Mouse (Mus musculus) layer of hippocampus, adult 18-20 months (tissue): ENCODE results near the gene Ctnnd1. TPM values are rescaled to one million over a fixed set of nuclear protein-coding genes. Genes with fewer than 3 reads are reported as not detected.
A peak's percentile ranks its signal among the peaks of the same experiment; 100 is the strongest.

Experiments used
- DNase-seq, 2 experiments: peaks; one replicate each; pipeline ENCODE4 v3.0.0; 2022; ENCODE audit warnings: low spot score in 2 of 2
- total RNA-seq, 2 experiments: library from RNA; stranded (reverse); gene quantifications; 2 replicates each; pipeline ENCODE4 v1.2.3; 2021

The Ctnnd1 gene
- total RNA-seq, 2 experiments from 2014 or later, result 38.2 to 48.0 TPM

DNA sequence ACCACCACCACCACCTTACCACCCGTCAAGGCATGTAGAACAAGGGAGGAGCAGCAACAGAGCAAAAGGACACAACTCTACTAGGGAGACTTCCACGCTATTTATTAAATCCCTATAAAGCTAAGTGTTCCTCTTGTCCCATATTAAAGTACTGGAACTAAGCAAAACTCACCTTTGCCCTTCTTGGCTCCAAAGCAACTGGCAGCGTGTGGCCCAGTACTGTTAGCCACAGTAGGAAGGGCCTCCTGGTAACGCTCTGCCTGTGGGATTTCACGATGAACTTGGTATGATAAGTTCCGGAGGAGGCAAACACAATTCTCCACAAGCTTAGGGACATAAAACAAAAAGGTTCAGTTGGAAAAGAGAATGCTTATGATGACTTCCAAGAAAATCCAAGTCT lies 37.8 kb downstream of the Ctnnd1 start:
- DNase-seq, result no peak

DNA sequence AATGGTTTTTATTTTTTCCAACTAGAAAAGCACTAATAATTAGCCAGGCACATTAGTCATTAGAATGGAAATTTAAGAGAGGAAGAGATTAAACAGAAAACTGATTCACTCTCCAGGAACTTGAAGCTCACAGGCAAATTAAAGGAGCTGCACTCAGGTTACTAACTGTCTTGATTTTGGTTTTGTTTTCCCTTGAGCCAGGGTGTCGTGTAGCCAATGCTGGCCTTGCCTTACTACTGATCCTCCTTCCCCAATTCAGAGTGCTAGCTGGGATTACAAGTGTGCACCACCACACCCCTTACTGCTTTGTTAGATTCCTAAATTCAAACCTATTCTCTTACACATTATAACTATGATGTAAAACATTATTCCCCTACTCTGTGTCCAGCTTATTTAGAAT lies 42.7 kb downstream of the Ctnnd1 start:
- no peak for DNase-seq

GRCm38 (mm10) chr2:84600977-84601376 lies 49.6 kb downstream of the Ctnnd1 start:
- DNase-seq, result no peak

GRCm38 (mm10) chr2:84599270-84599888 lies 51.2 kb downstream of the Ctnnd1 start:
- no peak for DNase-seq

- no peak for DNase-seq
Observed at GRCm38 (mm10) chr2:84597123-84597522, 53.4 kb downstream of the Ctnnd1 start.

DNA sequence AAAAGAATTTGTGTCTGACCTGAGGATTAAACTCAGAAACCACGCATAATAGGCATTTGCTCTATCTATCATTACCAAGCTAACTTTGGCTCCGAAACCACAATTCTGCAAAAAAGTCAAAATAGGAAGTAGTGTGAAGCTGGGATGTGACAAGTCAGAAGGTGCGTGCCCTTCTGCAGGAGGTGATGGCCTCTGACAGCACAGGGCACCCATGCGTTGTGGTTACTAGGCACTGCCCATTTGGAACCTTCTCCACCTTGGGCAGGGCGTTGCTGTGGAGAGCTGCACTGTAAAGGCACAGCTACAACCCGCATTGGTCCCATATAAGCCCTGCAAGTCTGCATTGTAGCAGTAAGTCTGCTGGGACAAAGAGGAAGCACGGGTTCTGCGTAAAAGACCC lies 57.8 kb downstream of the Ctnnd1 start:
- DNase-seq, result no peak

DNA sequence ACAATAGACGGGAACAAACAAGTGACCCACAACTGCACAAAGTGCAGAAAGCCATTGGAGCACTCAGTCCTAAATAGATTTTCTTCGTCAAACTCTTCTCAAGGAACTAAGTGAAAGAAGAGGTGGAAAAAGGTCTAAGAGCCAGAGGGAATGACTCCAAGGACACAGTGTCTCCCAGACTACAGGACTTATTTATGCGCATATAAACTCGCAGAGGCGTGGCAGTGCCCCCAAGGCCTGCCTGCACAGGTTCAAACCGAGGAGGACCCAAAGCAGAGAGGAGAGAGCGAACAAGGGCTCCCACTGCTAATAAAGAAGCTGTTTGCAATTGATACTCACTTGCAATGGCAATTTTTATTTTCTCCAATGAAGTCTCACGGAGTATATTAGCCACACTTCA lies 64.9 kb downstream of the Ctnnd1 start:
- no peak for DNase-seq

DNA sequence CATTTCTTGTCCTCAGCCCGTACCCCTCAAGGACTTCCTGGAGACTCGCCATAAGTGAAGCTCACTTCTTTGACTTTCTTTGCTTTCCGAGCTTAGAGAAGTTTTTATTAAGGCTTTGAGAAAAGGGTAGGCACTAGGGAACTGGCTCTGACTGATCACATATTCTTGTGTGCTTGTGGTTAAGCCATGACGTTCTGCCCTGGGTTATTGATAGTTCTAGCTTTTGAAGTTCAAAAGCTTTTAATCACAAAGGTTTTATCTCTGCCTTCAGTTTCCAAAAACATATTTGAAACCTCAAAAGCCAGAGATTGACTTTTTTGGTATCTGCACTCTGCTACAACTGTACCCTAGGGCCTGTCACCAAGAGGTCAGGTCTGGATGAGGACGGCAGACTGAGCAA lies 68.3 kb downstream of the Ctnnd1 start:
- DNase-seq, result no peak

DNA sequence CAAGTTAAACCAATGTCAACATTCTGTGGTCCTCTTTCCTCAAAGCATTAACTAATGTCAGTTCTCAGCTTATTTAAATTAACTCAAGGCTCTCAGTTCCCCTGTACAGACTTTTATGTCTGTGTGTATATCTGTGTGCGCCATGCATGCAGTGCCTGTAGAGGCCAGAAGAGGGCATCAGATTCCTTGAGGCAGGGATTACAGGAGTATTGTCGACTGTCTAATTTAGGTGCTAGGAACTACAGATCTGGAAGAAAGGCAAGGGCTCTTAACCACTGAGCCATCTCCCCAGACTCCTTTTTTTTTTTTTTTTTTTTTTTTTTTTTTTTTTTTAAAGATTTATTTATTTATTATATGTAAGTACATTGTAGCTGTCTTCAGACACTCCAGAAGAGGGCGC lies 69.4 kb downstream of the Ctnnd1 start:
- no peak for DNase-seq

DNA sequence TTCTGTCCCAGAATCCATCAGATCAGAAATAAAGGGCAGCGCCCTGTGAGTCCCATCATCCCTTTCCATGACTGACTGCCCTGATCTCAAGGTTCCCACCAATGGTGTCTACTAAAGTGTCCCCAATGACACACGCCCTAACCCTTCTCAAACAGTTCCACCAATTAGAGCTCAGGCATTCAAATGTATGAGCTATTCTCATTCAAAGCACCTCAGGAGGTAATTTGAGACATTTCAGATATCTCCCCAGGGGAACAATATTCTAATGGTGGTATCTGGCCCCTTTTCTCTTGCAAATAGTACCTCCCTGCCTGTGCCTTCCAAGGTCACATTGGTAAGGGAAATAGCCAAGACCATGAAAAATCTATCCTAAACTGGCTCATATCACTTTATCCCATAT lies 71.3 kb downstream of the Ctnnd1 start:
- no peak for DNase-seq

DNA sequence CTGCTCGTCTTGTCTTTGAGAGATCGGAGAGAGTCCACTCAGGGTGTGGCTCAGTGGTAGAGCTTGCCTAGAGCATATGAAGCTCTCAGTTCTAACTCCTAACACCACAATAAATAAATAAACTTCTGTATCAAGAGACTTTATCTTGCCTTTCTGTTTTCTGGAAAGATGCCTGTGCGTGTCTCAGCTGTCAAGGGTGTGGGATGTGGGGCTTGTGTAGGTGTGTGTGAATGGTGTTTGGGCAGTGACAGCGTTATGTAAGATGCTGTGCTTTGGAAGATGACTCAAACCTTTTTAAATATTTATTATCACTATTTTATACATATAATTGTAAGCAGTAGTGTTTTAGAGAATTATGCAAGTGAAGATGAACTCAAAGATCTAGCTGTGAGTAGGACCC lies 76.4 kb downstream of the Ctnnd1 start:
- peak in 1 of 2 experiments; percentile 43 for DNase-seq

GRCm38 (mm10) chr2:84556888-84557514 lies 93.6 kb downstream of the Ctnnd1 start:
- DNase-seq, result peak in 1 of 2 experiments; percentile 23

DNA sequence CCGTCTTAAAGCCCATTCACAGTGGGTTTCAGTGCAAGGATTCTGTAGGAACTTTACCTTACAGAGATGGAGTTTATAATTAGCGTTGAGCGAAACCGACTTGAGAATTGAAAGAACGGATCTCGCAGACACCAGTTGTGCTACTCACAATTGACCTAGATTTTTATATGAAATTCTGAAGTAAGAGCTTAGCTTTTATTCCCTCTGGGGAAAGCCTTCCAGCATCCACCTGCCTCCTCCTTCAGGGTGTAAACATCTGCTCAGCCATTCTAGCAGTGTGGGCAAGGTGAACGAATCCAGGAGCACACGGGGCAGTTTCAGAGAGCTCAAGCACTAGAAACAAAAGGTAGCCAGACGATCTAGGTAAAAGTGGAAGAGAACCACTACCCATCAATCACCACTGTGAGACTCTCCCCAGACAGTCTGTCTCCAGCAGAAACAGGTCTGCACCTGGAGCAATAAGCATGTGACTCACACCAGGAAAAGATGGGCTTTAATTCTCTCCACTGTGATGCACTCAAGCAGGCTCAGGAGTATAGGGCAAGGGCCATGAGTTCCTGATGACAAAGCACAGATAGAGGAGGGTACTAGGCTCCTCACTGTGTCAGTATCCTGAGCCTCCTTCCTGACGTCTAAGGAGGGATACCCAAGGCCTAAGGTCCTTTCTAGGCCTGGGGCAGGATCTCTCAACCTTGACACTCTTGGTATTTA lies 99.0 kb downstream of the Ctnnd1 start:
- no peak for DNase-seq

Other genes starting within 250 kb of the Ctnnd1 start
- gene Calcrl, start 225.4 kb downstream of the Ctnnd1 start, total RNA-seq, result 1 to 10 TPM; 6.9 to 8.5 TPM
- 1 to 10 TPM; 2.6 to 2.7 TPM for gene Tfpi, start 174.0 kb downstream of the Ctnnd1 start, total RNA-seq
- gene Btbd18, start 8.3 kb upstream of the Ctnnd1 start, total RNA-seq, result not detected
- 10 to 100 TPM; 22.6 to 25.0 TPM for gene Selenoh, start 20.0 kb upstream of the Ctnnd1 start, total RNA-seq
- gene Gm28635, start 27.3 kb upstream of the Ctnnd1 start, total RNA-seq, result 1 to 10 TPM; 2.4 to 7.2 TPM
- gene Med19, start 27.6 kb upstream of the Ctnnd1 start, total RNA-seq, result 10 to 100 TPM; 33.9 to 34.4 TPM
- 100 to 1,000 TPM; 232 to 252 TPM for gene Tmx2, start 28.4 kb upstream of the Ctnnd1 start, total RNA-seq
- 10 to 100 TPM; 36.3 to 39.1 TPM for gene Zdhhc5, start 64.4 kb upstream of the Ctnnd1 start, total RNA-seq
- 10 to 100 TPM; 10.7 to 11.7 TPM for gene Clp1, start 76.6 kb upstream of the Ctnnd1 start, total RNA-seq
- 10 to 100 TPM; 81.2 to 84.9 TPM for gene Ypel4, start 83.3 kb upstream of the Ctnnd1 start, total RNA-seq
- 1 to 10 TPM; 1.9 to 2.5 TPM for gene Gm19426, start 92.9 kb upstream of the Ctnnd1 start, total RNA-seq
- gene Serping1, start 124.7 kb upstream of the Ctnnd1 start, total RNA-seq, result 1 to 10 TPM; 5.9 to 7.5 TPM
- gene Ube2l6, start 148.1 kb upstream of the Ctnnd1 start, total RNA-seq, result 1 to 10 TPM; 4.8 to 5.9 TPM
- not detected for gene Smtnl1, start 171.9 kb upstream of the Ctnnd1 start, total RNA-seq
- gene Timm10, start 176.2 kb upstream of the Ctnnd1 start, total RNA-seq, result 10 to 100 TPM; 52.0 to 57.7 TPM
- under 1 TPM; 0.15 to 0.27 TPM for gene Slc43a1, start 188.1 kb upstream of the Ctnnd1 start, total RNA-seq
- gene Rtn4rl2, start 235.9 kb upstream of the Ctnnd1 start, total RNA-seq, result 100 to 1,000 TPM; 103 to 104 TPM